Mouse (Mus musculus): ENCODE results near the gene Hmox2.

The Hmox2 gene

GRCm38 (mm10) chr16:4781524-4782196, 55.5 kb downstream of the Hmox2 start:
- DNase-seq (ENCODE audit: low read depth, low spot score): no peak

GRCm38 (mm10) chr16:4782515-4782914, 56.4 kb downstream of the Hmox2 start:
- DNase-seq (ENCODE audit: low read depth, low spot score): no peak

DNA sequence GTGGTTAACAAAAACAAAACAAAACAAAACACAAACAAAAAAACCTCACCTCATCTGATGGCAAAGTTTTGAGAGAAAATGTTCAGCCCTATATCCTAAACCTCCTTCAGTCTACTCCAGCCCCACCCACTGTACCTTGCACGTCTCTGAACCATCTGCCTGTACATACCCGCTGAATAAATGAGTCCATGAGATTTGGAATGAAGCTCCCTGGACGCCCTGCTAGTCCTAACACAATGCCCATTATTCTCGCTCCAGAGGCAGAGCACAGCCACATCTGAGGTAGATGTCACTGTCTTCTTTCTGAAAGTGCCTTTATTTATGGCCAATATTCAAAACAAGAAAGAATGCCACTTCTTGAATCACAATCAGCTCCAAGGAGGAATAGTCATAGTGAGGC, 59.5 kb downstream of the Hmox2 start:
- no peak for DNase-seq (ENCODE audit: low read depth, low spot score)

- no peak for DNase-seq (ENCODE audit: low read depth, low spot score)
Observed at GRCm38 (mm10) chr16:4788176-4788575, 62.0 kb downstream of the Hmox2 start.

GRCm38 (mm10) chr16:4789311-4789768, 63.2 kb downstream of the Hmox2 start:
- DNase-seq (ENCODE audit: low read depth, low spot score): no peak

GRCm38 (mm10) chr16:4789810-4790559, 63.8 kb downstream of the Hmox2 start, which contains the start of gene Cdip1:
Gene Cdip1, minus strand, starts transcription at chr16:4790292.
- DNase-seq (ENCODE audit: low read depth, low spot score): peak; percentile 84

- no peak for DNase-seq (ENCODE audit: low read depth, low spot score)
Observed at GRCm38 (mm10) chr16:4791332-4791731, 65.2 kb downstream of the Hmox2 start.

DNA sequence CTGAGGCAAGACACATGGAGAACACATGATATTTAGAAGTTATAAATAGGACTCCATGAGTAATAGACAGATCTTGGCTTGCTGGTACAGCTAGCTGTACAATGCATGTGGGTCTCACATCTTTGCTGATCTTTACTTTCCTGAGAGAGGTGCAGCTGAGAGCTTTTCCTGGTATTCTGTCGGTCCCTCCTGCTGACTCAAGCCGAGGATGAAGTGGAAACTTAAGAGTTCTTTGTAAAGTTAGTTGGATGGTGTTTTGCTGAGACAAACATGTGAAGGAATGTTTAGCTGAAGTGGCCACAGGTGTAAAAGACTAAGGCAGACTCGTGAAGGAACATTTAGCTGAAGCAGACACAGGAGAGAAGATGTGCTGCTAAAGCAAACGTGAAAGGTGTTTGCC, 70.5 kb downstream of the Hmox2 start:
- DNase-seq (ENCODE audit: low read depth, low spot score): no peak
